Mouse (Mus musculus) CH12F3 (cell line): ENCODE results near the gene Rpl3l.

Experiments
- in situ Hi-C: fragments of 300-500 bp; cut with MboI; formaldehyde crosslinking; loops from 2 replicates; pipeline ENCODE4 v1.14.3; 2020; ENCODE audit warnings: low sequenced_read_pairs

The Rpl3l gene

DNA sequence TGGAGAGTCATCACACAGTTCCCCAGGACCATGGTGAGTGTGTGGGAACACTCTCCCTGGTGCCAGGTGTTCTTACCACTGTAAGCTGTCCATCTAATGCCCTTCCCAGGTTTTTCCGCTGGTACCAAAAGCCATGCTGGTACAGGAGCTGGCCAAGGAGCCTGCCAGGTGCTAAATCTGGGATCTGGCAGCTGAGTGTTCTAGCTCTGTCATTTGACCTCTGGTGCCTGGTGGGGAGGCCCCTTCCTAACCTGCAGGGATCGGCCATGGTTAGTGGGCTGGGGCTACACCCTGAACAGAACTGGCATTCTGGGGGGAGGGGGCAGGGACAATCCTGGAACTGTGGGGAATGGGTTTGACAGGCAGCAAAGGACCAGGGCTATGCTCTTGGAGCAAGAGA lies at the start of gene Rpl3l:
TSS of gene Rpl3l (plus strand) at position 203 of the 400 bp plus-strand sequence.
- in situ Hi-C loops, result no loop called here

- in situ Hi-C loops, result no loop called here
These were observed 41.1 kb upstream of the Rpl3l start for GRCm38 (mm10) chr17:24686514-24686913.

DNA sequence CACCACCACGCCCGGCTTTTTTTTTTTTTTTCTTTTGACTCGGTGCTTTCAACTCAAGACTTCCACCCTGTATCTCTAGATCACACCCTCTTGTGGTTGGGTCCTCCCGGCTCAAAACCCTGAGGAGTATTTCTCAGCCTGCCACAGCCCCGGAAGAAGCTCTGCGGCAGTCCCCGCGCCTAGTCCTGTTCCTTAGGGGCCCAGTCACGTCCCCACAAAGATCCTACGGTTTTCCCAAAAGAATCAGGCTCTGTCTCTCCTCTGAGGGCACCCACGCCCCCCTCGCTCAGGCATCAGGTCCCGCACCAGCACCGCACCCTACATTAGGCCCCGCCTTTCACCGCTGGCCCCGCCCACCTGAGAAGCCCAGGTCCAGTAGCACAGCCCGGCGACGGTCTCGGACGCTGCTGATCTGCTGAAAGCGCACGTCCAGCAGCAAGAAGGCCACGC lies 40.4 kb upstream of the Rpl3l start:
- in situ Hi-C loops, result no loop called here

DNA sequence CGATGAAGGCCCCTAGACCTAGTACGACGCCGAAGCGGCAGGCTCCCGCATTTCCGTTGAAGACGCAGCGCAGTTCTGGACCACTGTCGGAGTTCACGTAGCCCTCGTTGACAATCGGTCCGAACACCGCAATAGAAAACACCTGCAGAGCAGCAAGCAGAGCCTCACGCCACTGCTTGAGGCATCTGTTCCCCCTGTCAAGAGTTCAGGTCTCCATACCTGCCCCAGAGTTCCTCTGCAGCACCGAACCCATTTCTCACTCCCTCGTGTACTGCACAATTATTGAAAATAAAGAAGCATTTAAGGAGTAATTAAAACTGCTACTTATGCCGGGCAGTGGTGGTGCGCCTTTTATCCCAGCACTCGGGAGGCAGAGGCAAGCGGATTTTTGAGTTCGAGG lies 40.0 kb upstream of the Rpl3l start:
- in situ Hi-C loops, result no loop called here

DNA sequence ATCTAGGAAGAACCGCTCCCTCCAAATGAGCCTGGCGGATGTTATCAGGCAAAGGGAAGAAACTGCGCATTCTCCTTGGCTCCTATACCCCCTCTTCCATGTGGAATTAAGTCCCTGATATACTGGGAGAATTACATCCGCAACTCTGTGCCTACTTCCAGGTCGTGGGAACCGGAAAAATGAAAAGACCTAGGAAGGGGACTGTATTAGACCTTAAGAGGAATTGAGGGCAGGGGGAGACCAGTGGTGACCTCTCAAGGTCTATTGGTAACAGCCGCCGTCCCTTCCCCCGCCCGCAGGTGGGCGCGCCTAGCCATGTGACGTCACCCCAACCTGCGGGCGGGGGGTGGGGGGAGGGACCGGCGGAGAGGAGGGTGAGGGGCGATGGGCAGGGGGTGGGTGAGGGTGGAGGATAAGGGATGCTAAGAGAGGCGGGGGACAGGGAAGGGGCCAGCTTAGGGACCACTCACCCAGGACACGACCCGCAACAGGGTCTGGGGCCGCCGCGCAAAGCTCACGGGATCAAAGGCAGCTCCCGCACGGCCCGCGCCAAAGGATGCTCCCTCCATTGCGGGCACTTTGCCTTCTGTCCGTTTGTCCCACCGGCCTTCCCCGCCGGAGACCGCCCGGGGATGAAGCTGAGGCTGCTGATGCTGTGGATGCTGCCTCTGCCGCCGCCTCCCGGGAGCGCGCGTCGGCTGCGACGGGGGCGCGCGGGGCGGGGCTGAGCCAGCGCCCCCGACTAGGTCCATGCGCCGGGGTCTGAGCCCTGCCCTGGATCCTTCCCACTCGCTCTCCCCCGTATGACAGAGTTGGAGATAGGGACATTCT lies 38.2 kb upstream of the Rpl3l start, which contains the start of gene Syngr3:
TSS of gene Syngr3 (minus strand) at position 705 of the 831 bp plus-strand sequence.
- in situ Hi-C loops, result no loop called here

GRCm38 (mm10) chr17:24692385-24692784 lies 35.2 kb upstream of the Rpl3l start:
- in situ Hi-C loops, result no loop called here

- in situ Hi-C loops, result no loop called here
These were observed 32.2 kb upstream of the Rpl3l start for GRCm38 (mm10) chr17:24695326-24696010.

DNA sequence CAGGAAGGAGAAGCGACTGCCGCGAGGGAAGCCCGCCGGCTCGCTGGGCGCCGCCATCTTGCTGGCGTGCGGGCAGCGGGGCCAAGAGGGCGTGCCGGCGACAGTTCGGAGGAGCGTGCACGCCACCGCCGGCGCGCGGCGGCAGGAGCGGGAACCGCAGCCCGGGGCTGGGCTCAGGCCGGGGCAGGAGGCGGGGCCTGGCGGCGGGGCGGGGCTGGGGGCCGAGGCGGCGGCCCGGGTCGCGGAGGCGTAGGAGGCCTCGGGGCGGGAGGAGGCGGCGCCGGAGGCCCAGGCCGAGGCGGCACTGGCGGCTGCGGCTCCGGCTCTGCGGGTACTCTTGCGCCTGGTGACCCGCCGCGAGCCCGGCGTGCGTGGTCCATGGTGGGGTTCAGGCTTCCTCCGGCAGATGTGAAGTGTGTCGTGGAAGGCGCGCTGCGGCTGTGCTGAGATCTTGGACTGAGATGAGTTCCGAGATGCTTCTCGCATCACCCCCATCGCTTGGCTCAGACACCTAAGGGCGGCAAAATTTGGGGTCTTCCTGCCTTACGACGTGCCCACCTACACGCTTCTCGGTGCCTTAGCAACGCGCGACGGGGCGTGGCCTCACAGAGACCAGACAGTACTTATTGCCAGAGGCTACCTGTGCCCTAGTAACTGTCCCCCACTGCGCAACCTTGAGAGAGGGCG lies 31.5 kb upstream of the Rpl3l start, which contains the start of the genes Gfer and Noxo1:
TSS of gene Gfer (minus strand) at position 146 of the 687 bp plus-strand sequence.
TSS of gene Noxo1 (plus strand) at position 224 of the 687 bp plus-strand sequence.
- in situ Hi-C loops, result no loop called here

DNA sequence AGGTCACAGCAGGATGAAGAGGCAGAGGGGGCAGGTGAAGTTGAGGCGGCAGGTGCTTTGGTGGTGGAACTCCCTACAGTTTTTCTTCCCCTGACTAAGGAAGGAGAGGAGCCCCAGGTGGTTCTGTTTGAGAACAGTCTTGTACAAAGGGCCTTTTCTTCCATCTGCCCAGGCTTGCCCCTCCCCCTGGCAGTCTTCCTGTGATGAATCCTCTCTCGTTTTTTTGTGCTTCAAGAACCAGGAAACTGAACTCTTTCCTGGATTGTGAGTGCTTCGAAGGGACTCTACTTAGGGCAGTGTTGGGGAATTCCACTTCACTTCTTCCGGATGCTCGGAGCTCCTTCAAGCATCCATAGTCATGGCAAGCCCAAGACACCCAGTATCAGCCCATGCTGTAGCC lies 29.6 kb upstream of the Rpl3l start:
- in situ Hi-C loops, result no loop called here

DNA sequence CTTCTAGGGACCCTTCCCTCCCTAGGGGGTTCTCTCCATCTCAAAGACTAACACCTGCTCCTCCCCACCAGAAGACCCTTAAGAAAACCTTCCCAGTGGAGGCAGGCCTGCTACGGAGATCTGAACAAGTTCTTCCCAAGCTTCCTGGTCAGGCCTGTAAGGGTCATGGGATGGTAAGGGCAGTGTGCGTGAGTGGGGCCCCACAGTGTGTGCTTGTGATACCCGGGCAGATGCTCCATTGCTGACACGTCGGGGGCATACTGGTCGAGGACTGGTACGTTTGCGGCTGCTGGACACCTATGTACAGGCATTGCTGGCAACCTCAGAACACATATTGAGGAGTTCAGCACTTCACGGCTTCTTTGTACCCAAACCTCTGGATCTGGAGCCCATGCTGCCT lies 28.9 kb upstream of the Rpl3l start:
- in situ Hi-C loops, result no loop called here

- in situ Hi-C loops, result no loop called here
These were observed 28.1 kb upstream of the Rpl3l start for GRCm38 (mm10) chr17:24699473-24699872.

- in situ Hi-C loops, result no loop called here
These were observed 26.4 kb upstream of the Rpl3l start for GRCm38 (mm10) chr17:24701251-24701650.

DNA sequence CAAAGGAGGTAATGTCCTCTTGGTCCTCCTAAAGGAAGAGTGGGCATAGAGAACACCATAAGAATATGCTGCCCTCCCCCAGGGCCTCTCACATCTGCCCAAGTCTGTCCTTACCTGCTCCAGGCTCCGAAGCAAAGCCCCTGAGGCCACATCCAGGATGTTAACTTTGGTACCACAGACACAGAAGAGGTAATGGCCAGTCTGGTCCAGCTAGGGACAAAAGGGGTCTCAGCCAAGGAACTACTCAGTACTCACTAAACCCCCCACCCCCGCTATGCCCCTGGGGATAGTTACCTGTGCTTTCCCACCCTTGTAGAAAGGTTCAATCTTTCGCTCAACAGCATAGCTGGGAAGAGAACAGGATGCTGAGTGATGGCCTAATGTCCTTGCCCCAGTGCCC lies 21.8 kb upstream of the Rpl3l start:
- in situ Hi-C loops, result no loop called here

DNA sequence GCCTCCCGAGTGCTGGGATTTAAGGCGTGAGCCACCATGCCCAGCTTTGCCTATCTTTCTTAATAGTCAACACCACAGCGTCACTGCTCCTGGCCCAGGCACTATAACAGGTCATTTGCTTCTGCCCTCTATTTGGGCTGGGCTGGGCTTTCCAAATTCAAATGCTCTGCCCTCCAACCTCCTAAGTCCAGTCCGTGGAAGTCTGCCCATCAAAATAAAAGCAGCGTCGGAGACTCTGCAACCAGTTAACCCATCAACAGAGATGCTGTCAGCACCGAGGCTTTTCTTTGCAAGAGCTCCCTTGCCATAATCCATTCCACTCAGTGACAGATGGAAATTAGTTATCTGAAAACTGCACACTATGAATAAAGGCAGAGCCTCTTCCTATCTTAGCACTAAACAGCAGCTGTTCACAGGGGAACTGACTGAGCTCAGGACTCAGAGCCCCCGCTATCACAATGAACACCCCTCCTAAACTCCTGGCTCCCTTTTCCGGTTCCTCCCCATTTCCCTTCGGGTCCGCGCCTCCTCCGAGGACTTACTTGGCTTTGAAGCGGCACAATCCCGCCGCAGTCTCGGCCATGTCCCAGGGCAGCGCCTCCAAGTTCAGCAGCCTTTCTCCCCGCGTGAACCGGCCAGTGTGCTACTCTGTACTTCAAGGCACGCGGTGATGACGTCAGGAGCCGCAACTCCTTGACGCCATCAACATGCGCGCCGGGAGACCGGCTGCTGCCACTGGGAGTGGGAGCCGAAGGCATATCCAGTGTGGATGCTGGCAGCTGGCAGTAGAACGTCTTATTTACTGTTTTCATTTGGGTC lies 20.4 kb upstream of the Rpl3l start, which contains the start of gene Tbl3:
TSS of gene Tbl3 (minus strand) at position 679 of the 819 bp plus-strand sequence.
- in situ Hi-C loops, result no loop called here

DNA sequence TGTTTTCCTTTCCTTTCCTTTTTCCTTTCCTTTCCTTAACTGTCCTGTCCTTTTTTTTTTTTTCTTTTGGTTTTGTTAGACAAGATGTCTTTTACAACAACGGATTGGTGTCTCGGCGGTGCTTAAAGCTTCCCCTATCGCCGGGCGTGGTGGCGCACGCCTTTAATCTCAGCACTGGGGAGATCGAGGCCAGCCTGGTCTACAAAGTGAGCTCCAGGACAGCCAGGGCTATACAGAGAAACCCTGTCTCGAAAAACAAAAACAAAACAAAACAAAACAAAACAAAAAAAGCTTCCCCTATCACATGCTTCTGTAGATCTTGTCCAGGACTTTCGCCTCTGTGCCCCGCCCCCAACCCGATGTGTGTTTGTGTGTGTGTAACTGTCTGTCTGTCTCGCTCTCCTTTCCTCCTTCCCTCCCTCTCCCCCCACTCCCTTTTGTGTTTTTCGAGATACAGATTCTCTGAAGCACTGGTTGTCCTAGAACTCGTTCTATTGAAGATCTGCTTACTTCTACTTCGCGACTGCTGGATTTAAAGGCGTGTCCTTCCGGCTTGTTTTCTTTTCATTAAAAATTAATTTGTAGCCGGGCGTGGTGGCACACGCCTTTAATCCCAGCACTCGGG lies 19.7 kb upstream of the Rpl3l start:
- in situ Hi-C loops, result no loop called here

DNA sequence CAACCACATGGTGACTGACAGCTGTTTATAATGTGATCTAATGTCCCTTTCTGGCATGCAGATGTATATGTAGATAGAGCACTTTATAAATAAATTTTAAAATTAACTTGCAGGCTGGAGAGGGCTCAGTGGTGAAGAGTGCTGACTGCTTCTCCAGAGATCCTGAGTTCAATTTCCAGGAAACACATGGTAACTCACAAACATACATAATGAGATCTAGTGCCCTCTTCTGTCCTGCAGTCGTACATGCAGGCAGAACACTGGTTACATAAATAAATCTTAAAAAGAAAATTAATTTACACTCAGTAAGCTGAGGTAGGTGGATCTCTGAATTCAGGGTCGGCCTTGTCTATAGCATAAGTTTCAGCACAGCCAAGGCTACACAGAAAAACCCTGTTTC lies 19.0 kb upstream of the Rpl3l start:
- in situ Hi-C loops, result no loop called here

DNA sequence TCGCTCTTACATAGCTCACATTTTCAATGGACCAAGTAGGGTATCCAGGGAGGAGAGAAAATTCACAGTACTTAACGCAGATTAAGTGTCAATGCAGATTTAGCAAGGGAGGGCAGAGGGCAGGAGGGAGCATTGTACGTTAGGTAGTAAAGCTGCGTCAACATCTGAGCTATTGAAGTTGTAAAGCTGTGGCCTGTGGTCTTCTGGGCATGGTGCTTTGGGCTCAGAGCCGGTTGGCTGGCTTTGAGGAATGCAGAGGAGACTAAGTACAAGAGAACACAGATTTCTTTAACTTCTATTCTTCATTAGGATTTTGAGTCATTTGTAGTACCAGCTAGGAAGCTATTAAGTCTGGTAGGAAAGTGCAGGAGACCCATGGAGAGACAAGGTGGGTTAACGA lies 12.1 kb upstream of the Rpl3l start:
- in situ Hi-C loops, result no loop called here

GRCm38 (mm10) chr17:24716166-24716682 lies 11.4 kb upstream of the Rpl3l start:
- in situ Hi-C loops, result no loop called here

DNA sequence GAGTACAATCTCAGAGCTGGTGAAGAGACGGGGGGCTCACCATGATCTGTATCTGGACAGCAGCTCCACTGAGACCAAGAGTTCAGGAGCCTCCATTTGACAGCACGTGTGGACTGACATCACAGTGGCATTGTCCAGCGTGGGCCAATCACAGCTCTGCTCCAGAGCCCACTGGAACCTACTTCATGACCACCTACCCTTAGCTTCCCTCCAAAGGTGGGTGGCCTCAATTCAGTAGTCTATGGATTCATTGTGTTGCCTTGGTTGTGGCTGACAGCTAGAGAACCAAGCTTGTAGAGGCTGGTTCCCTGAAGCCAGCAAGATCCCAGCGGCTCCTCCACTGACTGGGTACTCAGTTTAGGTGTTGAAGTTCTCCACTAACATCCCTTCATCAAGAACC lies 9.7 kb upstream of the Rpl3l start, which contains the start of the genes Rnf151 and Rps2:
TSS of gene Rnf151 (minus strand) at position 121 of the 400 bp plus-strand sequence.
TSS of gene Rps2 (plus strand) at position 174 of the 400 bp plus-strand sequence.
- in situ Hi-C loops, result no loop called here
